Mouse (Mus musculus) erythroblast, embryonic 14.5 days (primary cell): ENCODE measurements around the gene Mum1. TPM values are rescaled to one million over a fixed set of nuclear protein-coding genes. Genes with fewer than 3 reads are reported as not detected.
A peak's percentile ranks its signal among the peaks of the same experiment; 100 is the strongest.
"Not testable (repeated sequence)": the region's sequence is repeated elsewhere in the genome, so short reads cannot be mapped to it uniquely, and the experiment has no call there.

ENCODE experiments used
- H3K27me3 ChIP-seq: 2 replicates; pipeline ENCODE4 v1.6.1; 2012; ENCODE audit warnings: inconsistent platforms; ENCODE audit not compliant: control insufficient read depth
- H3K36me3 ChIP-seq: 2 replicates; pipeline ENCODE4 v1.6.1; 2012; ENCODE audit warnings: mild to moderate bottlenecking, inconsistent platforms; ENCODE audit not compliant: control insufficient read depth
- H3K4me1 ChIP-seq: 2 replicates; pipeline ENCODE4 v1.6.1; 2012; ENCODE audit warnings: inconsistent platforms; ENCODE audit not compliant: control insufficient read depth
- H3K4me3 ChIP-seq: replicated peaks from 2 replicates; pipeline ENCODE3; 2012; ENCODE audit warnings: moderate library complexity, mild to moderate bottlenecking, inconsistent platforms
- H3K9me3 ChIP-seq: 2 replicates; pipeline ENCODE4 v1.6.1; 2012; ENCODE audit warnings: low read length, inconsistent platforms, mixed read lengths; ENCODE audit not compliant: control insufficient read depth
- GATA1 ChIP-seq: IDR thresholded peaks from 2 replicates; pipeline ENCODE4 v1.6.1; 2012; ENCODE audit warnings: low read length, inconsistent platforms, mixed read lengths
- TAL1 ChIP-seq: IDR thresholded peaks from 3 replicates; pipeline ENCODE4 v1.6.1; 2012; ENCODE audit warnings: low read length, inconsistent platforms, mixed read lengths
- polyA plus RNA-seq: library from polyadenylated mRNA; stranded (reverse); fragments of >175 nt; gene quantifications from 2 replicates; pipeline ENCODE4 v1.2.3, GENCODE M21; 2012

Mum1 gene
- polyA plus RNA-seq, 1 experiment: 4.7 TPM

DNA sequence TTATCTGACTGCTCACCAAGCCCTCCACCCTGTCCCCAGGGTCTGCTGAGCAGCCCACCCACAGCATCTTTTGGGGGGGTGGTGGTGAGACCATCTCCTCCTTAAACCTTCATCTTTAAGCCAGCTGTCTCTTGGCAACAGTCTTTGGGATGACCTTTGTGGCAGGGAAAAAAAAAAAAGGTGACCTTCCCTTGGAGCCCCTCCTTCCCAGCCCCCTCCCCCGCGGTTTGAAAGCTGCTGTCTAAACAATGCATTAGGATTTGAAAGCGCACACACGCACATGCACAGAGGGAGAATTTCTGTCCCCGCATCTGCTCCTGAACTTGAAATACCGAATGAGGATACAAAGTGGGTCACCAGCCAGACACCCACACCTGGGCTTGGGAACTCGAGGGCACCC lies 22.2 kb upstream of the Mum1 start:
- Histone ChIP-seq H3K9me3 (no peaks in the 10 kb centered on the region), H3K27me3 (peaks cover 32% of the 10 kb centered on the region), H3K4me1 (peaks cover 4% of the 10 kb centered on the region), H3K4me3 (no peak overlapping the region), H3K36me3 (no peaks in the 10 kb centered on the region)
- no peak for TF ChIP-seq GATA1
- TF ChIP-seq TAL1: no peak

DNA sequence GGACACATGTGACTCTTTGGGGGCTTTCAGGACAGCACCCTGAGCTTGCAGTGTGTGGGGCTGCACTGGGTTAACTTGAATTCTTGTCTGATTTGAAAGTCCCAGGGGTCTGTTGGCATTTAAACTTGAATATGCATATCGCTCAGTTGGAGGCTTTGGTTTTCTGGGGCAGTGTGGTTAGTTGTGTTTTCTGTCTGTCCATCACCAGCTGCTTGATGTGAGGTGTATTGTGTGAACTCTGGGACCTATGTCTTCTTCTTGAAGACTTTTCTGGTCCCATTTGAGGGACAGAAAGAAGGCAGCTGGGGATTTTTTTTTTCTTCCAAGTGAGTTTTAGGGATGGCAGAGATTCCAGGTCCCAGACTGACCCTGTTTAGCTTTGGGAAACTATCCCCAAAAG lies 19.0 kb upstream of the Mum1 start:
- Histone ChIP-seq H3K27me3 (peaks cover 30% of the 10 kb centered on the region), H3K36me3 (no peaks in the 10 kb centered on the region), H3K4me3 (no peak overlapping the region), H3K9me3 (no peaks in the 10 kb centered on the region), H3K4me1 (no peaks in the 10 kb centered on the region)
- TF ChIP-seq TAL1 (no peak), GATA1 (no peak)

DNA sequence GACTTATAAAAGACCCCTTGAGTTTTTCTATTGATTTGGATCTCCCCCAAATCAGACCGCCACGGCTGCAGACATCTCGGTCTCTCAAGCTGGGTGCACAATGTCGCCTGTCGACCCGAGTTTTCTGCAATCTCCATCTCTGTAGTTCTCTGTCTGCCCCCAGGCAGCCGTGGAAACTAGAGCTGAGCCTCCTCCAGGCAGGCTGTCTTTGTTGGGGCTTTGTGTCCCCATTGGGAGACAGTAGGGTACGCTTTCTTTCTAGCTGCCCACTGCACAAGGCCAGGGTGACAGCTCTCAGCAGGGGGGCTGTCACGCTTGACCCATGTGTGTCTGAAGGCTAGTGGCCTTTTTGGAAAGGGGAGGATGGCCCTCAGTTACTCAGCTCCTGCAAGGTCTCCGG lies 18.6 kb upstream of the Mum1 start:
- Histone ChIP-seq H3K27me3 (peaks cover 30% of the 10 kb centered on the region), H3K36me3 (no peaks in the 10 kb centered on the region)
- no peak for TF ChIP-seq TAL1
- no peak for TF ChIP-seq GATA1

DNA sequence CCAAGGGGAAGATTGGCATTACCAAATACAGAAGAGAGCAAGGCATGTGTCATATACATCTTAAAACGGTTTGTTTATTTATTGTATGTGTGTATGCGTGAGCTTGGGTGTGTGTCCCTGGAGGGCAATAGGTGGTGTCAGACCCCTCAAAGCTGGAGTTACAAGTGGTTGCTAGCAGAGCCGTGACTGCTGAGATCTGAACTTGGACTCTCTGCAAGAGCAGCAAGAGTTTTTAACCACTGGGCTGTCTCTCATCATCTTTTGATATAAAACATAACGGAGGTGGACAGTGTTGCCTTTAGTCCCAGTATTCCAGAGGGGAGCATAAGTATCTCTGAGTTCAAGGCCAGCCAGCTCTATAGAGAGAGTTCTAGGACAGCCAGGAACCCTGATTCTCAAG lies 18.0 kb upstream of the Mum1 start:
- no peak for TF ChIP-seq TAL1
- H3K27me3 ChIP-seq: peaks cover 30% of the 10 kb centered on the region
- H3K4me3 ChIP-seq: no peak overlapping the region
- no peaks in the 10 kb centered on the region for H3K9me3 ChIP-seq
- no peaks in the 10 kb centered on the region for H3K36me3 ChIP-seq
- no peaks in the 10 kb centered on the region for H3K4me1 ChIP-seq

More for the DNA sequence above, 18.6 kb upstream of the Mum1 start:
- no peaks in the 10 kb centered on the region for H3K4me1 ChIP-seq
- H3K9me3 ChIP-seq: no peaks in the 10 kb centered on the region
- no peak overlapping the region for H3K4me3 ChIP-seq

DNA sequence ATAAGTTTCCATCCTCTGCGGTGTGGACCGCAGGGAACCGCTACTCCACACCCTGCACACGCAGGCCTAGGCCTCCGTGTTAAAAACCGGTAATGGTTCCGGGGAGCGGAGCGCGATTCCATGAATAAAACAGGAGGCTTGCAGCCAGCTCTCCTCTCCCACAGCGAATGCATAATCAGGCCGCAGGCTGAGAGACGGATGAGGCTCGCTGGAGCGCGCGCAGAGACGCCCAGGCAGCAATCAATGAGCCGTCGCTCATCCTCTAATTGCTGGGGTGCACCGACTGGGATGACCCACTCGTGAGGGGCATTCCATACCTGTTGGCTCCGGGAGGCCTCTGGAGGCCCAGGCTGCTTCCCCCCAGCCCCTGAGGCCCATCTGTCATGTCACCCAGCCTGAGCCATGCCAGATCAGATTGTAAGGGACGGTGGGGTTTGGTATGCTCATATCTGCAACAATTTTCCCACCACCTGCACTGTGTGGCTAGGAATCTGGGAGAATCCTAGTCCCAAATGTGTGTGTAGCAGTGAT lies 17.3 kb upstream of the Mum1 start:
- Histone ChIP-seq H3K27me3 (peaks cover 28% of the 10 kb centered on the region), H3K36me3 (no peaks in the 10 kb centered on the region), H3K4me3 (no peak overlapping the region), H3K9me3 (no peaks in the 10 kb centered on the region), H3K4me1 (no peaks in the 10 kb centered on the region)
- TF ChIP-seq GATA1 (no peak), TAL1 (no peak)

DNA sequence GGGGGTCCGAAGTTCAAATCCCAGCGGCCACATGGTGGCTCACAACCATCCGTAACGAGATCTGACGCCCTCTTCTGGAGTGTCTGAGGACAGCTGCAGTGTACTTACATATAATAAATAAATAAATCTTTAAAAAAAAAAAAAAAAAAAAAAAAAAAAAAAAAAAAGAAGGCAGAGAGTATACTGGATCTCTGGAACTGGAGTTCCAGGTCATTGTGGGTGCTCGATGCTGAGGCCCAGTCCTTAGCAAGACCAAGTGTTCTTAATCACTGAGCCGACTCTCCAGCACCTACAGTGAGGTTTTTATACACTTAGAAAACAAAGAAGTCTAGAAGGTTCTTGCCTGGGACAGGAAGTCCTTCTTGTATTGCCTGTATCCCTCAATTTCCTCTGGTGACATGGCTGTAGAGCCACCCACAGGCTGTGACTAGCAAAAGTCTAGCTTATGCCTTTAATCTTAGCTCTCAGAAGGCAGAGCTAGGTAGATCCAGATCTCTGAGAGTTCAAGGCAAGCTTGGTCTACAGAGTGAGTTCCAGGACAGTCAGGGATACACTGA lies 14.6 kb upstream of the Mum1 start:
- H3K27me3 ChIP-seq: peaks cover 21% of the 10 kb centered on the region
- H3K36me3 ChIP-seq, H3K4me3 ChIP-seq, H3K9me3 ChIP-seq, H3K4me1 ChIP-seq: not testable (repeated sequence)

DNA sequence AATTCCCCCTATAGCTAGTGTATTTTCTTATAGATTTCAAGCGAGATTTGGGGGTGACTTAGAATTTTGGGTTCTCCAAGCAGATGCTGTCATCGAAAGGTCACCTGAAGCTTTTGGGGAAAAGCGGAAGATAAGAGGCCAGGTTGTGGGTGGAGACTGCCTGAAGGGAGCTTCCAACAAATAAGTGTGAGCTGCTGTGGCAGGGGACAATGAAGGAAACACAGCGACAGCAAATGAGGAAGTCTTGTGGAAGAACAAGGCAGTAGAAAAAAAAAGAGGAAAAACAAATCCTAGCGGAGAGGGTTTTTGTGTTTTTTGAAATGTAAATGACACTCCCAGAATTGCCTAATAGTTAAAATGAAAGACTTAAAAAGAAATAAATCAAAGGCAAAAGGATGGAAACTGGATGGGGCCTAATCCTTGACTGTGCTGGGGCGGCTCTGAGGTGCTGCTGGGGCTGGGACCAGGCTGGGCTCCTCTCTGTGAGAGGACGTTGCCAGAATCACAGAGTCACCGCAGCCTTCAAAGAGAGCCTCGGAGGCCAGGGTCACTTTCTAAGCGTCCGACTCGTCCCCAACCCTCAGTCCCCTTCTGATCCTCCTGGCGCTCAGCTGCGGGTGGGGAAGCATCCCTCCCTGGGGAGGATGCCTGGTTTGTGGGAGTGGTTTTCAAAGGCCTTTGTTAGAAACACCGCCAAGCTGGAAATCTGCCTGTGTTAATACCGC lies 11.0 kb upstream of the Mum1 start:
- TF ChIP-seq TAL1: no peak
- TF ChIP-seq GATA1: no peak
- Histone ChIP-seq H3K4me1 (no peaks in the 10 kb centered on the region), H3K36me3 (no peaks in the 10 kb centered on the region), H3K27me3 (peaks cover 14% of the 10 kb centered on the region), H3K9me3 (no peaks in the 10 kb centered on the region), H3K4me3 (no peak overlapping the region)

DNA sequence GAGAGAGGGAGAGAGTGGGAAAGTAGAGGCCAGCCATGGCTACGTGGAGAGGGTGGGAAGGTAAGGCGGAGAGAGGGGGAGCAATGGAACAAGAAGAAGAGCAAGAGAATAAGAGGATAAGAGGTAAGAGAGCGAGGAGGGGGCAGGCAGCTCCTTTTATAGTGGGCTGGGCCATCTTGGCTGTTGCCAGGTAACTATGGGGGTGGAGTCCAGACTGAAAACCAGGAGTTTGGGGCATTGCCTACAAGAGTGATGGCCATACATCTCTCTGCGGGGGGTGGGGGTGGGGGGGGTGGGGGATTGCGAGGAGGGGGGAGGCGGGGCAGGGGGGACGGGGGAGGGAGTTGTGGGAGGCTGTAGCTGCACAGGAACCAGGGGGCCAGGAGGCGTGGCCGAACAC lies 5.6 kb upstream of the Mum1 start:
- no peak for TF ChIP-seq TAL1
- no peak for TF ChIP-seq GATA1
- H3K27me3 ChIP-seq: peaks cover 23% of the 10 kb centered on the region
- H3K4me3 ChIP-seq: no peak overlapping the region
- H3K36me3 ChIP-seq: no peaks in the 10 kb centered on the region
- H3K9me3 ChIP-seq: no peaks in the 10 kb centered on the region
- H3K4me1 ChIP-seq: peaks cover 7% of the 10 kb centered on the region

DNA sequence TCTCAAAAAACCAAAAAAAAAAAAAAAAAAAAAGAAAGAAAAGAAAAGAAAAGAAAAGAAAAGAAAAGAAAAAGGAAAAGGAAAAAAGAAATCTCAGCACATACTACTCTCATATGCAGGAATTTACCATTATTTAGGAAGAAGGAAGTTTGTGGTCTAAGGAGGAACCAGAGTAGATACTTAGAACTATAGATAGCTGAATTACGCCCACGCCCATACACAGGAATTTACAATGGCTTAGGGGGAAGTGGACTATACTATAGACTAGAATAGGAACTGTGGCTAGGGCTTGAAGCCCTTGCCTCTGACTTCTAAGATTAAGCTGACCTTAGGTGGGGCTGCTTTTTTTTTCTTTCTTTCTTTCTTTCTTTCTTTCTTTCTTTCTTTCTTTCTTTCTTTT lies 3.1 kb upstream of the Mum1 start:
- not testable (repeated sequence) for H3K4me3 ChIP-seq, H3K9me3 ChIP-seq, H3K36me3 ChIP-seq
- Histone ChIP-seq H3K27me3 (peaks cover 20% of the 10 kb centered on the region), H3K4me1 (peaks cover 30% of the 10 kb centered on the region)

DNA sequence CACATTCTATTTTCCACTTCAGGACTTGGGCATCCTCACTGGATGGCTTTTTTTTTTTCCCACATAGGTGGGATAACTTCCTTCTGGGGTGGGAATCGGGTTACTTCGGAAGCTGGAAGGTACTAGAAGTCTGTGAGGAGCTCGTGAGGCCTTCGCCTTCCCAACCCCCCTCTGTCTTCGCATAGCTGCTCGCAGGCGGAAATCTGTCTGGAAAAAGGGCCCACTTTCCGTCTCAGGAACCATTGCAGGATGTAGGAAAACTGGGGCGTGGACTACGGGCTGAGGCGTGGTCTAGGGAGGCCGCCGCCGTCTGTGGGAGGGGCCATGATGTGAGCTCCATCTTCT lies 191 bp upstream of the Mum1 start:
- H3K27me3 ChIP-seq: peaks cover 9% of the 10 kb centered on the region
- H3K4me1 ChIP-seq: peaks cover 37% of the 10 kb centered on the region
- peaks cover 33% of the 10 kb centered on the region for H3K36me3 ChIP-seq
- TF ChIP-seq GATA1 (no peak), TAL1 (no peak)
- no peaks in the 10 kb centered on the region for H3K9me3 ChIP-seq
- peak overlapping the region; percentile 84 for H3K4me3 ChIP-seq
